Mouse (Mus musculus): ENCODE data around the gene Tent4a.

The Tent4a gene

GRCm38 (mm10) chr13:69460635-69461465 is 73.6 kb downstream of the Tent4a start:
- peak; percentile 24 for DNase-seq (ENCODE audit: low spot score)

GRCm38 (mm10) chr13:69459657-69460458 is 74.6 kb downstream of the Tent4a start:
- DNase-seq (ENCODE audit: low spot score): no peak

GRCm38 (mm10) chr13:69458891-69459290 is 75.5 kb downstream of the Tent4a start:
- DNase-seq (ENCODE audit: low spot score): no peak

- no peak for DNase-seq (ENCODE audit: low spot score)
These were observed 76.0 kb downstream of the Tent4a start for GRCm38 (mm10) chr13:69458461-69458860.

- no peak for DNase-seq (ENCODE audit: low spot score)
These were observed 77.3 kb downstream of the Tent4a start for GRCm38 (mm10) chr13:69457105-69457504.

GRCm38 (mm10) chr13:69456641-69457040 is 77.8 kb downstream of the Tent4a start:
- no peak for DNase-seq (ENCODE audit: low spot score)

GRCm38 (mm10) chr13:69455476-69456175 is 78.8 kb downstream of the Tent4a start:
- DNase-seq (ENCODE audit: low spot score): no peak

Data from yolk sac, embryonic 10.5 days (tissue).